Mouse (Mus musculus): ENCODE measurements around the gene Gpr152. TPM values are rescaled to one million over a fixed set of nuclear protein-coding genes. Genes with fewer than 3 reads are reported as not detected.

Gene Gpr152
- polyA plus RNA-seq, 1 experiment from 2014 or later: not detected

- H3K9me3 ChIP-seq (replicated peaks): no peaks in the 10 kb centered on the region
- no peaks in the 10 kb centered on the region for H3K36me3 ChIP-seq
- no peak overlapping the region for H3K27ac ChIP-seq
- H3K27me3 ChIP-seq (ENCODE audit: low read depth, poor library complexity, severe bottlenecking): peaks cover 9% of the 10 kb centered on the region
- DNase-seq (ENCODE audit: low spot score): no peak
- no peak overlapping the region for H3K4me3 ChIP-seq
- 89% methylated on average over 7 of the region's 7 CpGs for WGBS
- H3K4me1 ChIP-seq: peaks cover 25% of the 10 kb centered on the region
Measured at GRCm38 (mm10) chr19:4180411-4180810, 40.8 kb downstream of the Gpr152 start.

- Histone ChIP-seq H3K4me1 (peaks cover 21% of the 10 kb centered on the region), H3K9me3 (replicated peaks) (no peaks in the 10 kb centered on the region), H3K36me3 (no peaks in the 10 kb centered on the region), H3K27ac (no peak overlapping the region), H3K27me3 (ENCODE audit: low read depth, poor library complexity, severe bottlenecking) (no peaks in the 10 kb centered on the region), H3K4me3 (no peak overlapping the region)
- no peak for DNase-seq (ENCODE audit: low spot score)
- 54% methylated on average over 3 of the region's 3 CpGs for WGBS
Measured at GRCm38 (mm10) chr19:4181892-4182291, 42.3 kb downstream of the Gpr152 start.

GRCm38 (mm10) chr19:4183689-4184088 is 44.1 kb downstream of the Gpr152 start:
- H3K4me1 ChIP-seq: peaks cover 21% of the 10 kb centered on the region
- H3K4me3 ChIP-seq: no peak overlapping the region
- no peaks in the 10 kb centered on the region for H3K36me3 ChIP-seq
- no peaks in the 10 kb centered on the region for H3K9me3 ChIP-seq (replicated peaks)
- no peak for DNase-seq (ENCODE audit: low spot score)
- WGBS: 91% methylated on average over 2 of the region's 2 CpGs
- no peaks in the 10 kb centered on the region for H3K27me3 ChIP-seq (ENCODE audit: low read depth, poor library complexity, severe bottlenecking)
- H3K27ac ChIP-seq: no peak overlapping the region

GRCm38 (mm10) chr19:4184976-4185975 is 45.7 kb downstream of the Gpr152 start:
- no peaks in the 10 kb centered on the region for H3K36me3 ChIP-seq
- H3K27ac ChIP-seq: peak overlapping the region; percentile 66
- no peak for DNase-seq (ENCODE audit: low spot score)

GRCm38 (mm10) chr19:4187303-4187702 is 47.7 kb downstream of the Gpr152 start:
- WGBS: 75% methylated on average over 3 of the region's 3 CpGs

More at GRCm38 (mm10) chr19:4184976-4185975, 45.7 kb downstream of the Gpr152 start:
- no peaks in the 10 kb centered on the region for H3K9me3 ChIP-seq (replicated peaks)
- WGBS: 63% methylated on average over 15 of the region's 15 CpGs
- no peaks in the 10 kb centered on the region for H3K27me3 ChIP-seq (ENCODE audit: low read depth, poor library complexity, severe bottlenecking)
- no peak overlapping the region for H3K4me3 ChIP-seq
- H3K4me1 ChIP-seq: peaks cover 21% of the 10 kb centered on the region

GRCm38 (mm10) chr19:4189051-4189620 is 49.5 kb downstream of the Gpr152 start:
- no peak overlapping the region for H3K4me3 ChIP-seq
- peak overlapping the region; percentile 12; the same call in 1 of the 2 replicates for H3K27ac ChIP-seq
- DNase-seq (ENCODE audit: low spot score): no peak
- peaks cover 16% of the 10 kb centered on the region for H3K36me3 ChIP-seq
- no peaks in the 10 kb centered on the region for H3K9me3 ChIP-seq (replicated peaks)
- peaks cover 46% of the 10 kb centered on the region for H3K4me1 ChIP-seq
- H3K27me3 ChIP-seq (ENCODE audit: low read depth, poor library complexity, severe bottlenecking): no peaks in the 10 kb centered on the region
- WGBS: 89% methylated on average over 12 of the region's 12 CpGs

More at GRCm38 (mm10) chr19:4187303-4187702, 47.7 kb downstream of the Gpr152 start:
- Histone ChIP-seq H3K27me3 (ENCODE audit: low read depth, poor library complexity, severe bottlenecking) (no peaks in the 10 kb centered on the region), H3K4me1 (peaks cover 31% of the 10 kb centered on the region), H3K9me3 (replicated peaks) (no peaks in the 10 kb centered on the region), H3K36me3 (0 out of 2 replicates have a peak, but pooled peaks cover 3% of the 10 kb centered on the region), H3K27ac (no peak overlapping the region), H3K4me3 (no peak overlapping the region)
- no peak for DNase-seq (ENCODE audit: low spot score)

- no peak for DNase-seq (ENCODE audit: low spot score)
- Histone ChIP-seq H3K9me3 (replicated peaks) (no peaks in the 10 kb centered on the region), H3K36me3 (peaks cover 33% of the 10 kb centered on the region), H3K27ac (peak within 1 kb of the TSS; percentile 98), H3K4me1 (peaks cover 46% of the 10 kb centered on the region), H3K27me3 (ENCODE audit: low read depth, poor library complexity, severe bottlenecking) (no peaks in the 10 kb centered on the region), H3K4me3 (peak within 1 kb of the TSS; percentile 97)
- WGBS: 72% methylated on average over 4 of the region's 4 CpGs
Measured at GRCm38 (mm10) chr19:4190831-4191334, 51.3 kb downstream of the Gpr152 start, which contains the start of gene Tbc1d10c. Tbc1d10c (minus strand) TSS chr19:4191284.

- peak within 1 kb of the TSS; percentile 98 for H3K27ac ChIP-seq
- no peaks in the 10 kb centered on the region for H3K9me3 ChIP-seq (replicated peaks)
- peaks cover 54% of the 10 kb centered on the region for H3K4me1 ChIP-seq
- peaks cover 42% of the 10 kb centered on the region for H3K36me3 ChIP-seq
- H3K4me3 ChIP-seq: peak within 1 kb of the TSS; percentile 97
- WGBS: 7% methylated on average over 40 of the region's 47 CpGs
- H3K27me3 ChIP-seq (ENCODE audit: low read depth, poor library complexity, severe bottlenecking): no peaks in the 10 kb centered on the region
- DNase-seq (ENCODE audit: low spot score): peak; percentile 99
Measured at GRCm38 (mm10) chr19:4191528-4192250, 52.1 kb downstream of the Gpr152 start, which contains the start of gene Ppp1ca. Ppp1ca (plus strand) TSS chr19:4192065.

- 1% methylated on average over 52 of the region's 52 CpGs for WGBS
Measured at GRCm38 (mm10) chr19:4192251-4192985, 52.8 kb downstream of the Gpr152 start.

GRCm38 (mm10) chr19:4193129-4193528 is 53.5 kb downstream of the Gpr152 start:
- H3K9me3 ChIP-seq (replicated peaks): no peaks in the 10 kb centered on the region
- no peaks in the 10 kb centered on the region for H3K27me3 ChIP-seq (ENCODE audit: low read depth, poor library complexity, severe bottlenecking)
- 70% methylated on average over 6 of the region's 6 CpGs for WGBS
- DNase-seq (ENCODE audit: low spot score): no peak
- peak overlapping the region; percentile 97 for H3K4me3 ChIP-seq
- peaks cover 56% of the 10 kb centered on the region for H3K36me3 ChIP-seq
- H3K4me1 ChIP-seq: peaks cover 66% of the 10 kb centered on the region
- H3K27ac ChIP-seq: peak overlapping the region; percentile 98

More at GRCm38 (mm10) chr19:4192251-4192985, 52.8 kb downstream of the Gpr152 start:
- DNase-seq (ENCODE audit: low spot score): no peak
- H3K27me3 ChIP-seq (ENCODE audit: low read depth, poor library complexity, severe bottlenecking): no peaks in the 10 kb centered on the region
- peak overlapping the region; percentile 97 for H3K4me3 ChIP-seq
- no peaks in the 10 kb centered on the region for H3K9me3 ChIP-seq (replicated peaks)
- H3K36me3 ChIP-seq: peaks cover 49% of the 10 kb centered on the region
- H3K27ac ChIP-seq: peak overlapping the region; percentile 98
- peaks cover 61% of the 10 kb centered on the region for H3K4me1 ChIP-seq

- WGBS: 89% methylated on average over 8 of the region's 8 CpGs
- H3K4me1 ChIP-seq: peaks cover 66% of the 10 kb centered on the region
- peaks cover 66% of the 10 kb centered on the region for H3K36me3 ChIP-seq
Measured at GRCm38 (mm10) chr19:4194021-4194724, 54.6 kb downstream of the Gpr152 start.

More at GRCm38 (mm10) chr19:4194021-4194724, 54.6 kb downstream of the Gpr152 start:
- H3K27ac ChIP-seq: no peak overlapping the region
- no peaks in the 10 kb centered on the region for H3K9me3 ChIP-seq (replicated peaks)
- no peak for DNase-seq (ENCODE audit: low spot score)
- H3K4me3 ChIP-seq: 0 out of 2 replicates have a peak overlapping the region, but pooled peaks have one; percentile 97
- no peaks in the 10 kb centered on the region for H3K27me3 ChIP-seq (ENCODE audit: low read depth, poor library complexity, severe bottlenecking)
